Comparison of ENCODE assay signal across 8 mouse cellular contexts in the genomic region with DNA sequence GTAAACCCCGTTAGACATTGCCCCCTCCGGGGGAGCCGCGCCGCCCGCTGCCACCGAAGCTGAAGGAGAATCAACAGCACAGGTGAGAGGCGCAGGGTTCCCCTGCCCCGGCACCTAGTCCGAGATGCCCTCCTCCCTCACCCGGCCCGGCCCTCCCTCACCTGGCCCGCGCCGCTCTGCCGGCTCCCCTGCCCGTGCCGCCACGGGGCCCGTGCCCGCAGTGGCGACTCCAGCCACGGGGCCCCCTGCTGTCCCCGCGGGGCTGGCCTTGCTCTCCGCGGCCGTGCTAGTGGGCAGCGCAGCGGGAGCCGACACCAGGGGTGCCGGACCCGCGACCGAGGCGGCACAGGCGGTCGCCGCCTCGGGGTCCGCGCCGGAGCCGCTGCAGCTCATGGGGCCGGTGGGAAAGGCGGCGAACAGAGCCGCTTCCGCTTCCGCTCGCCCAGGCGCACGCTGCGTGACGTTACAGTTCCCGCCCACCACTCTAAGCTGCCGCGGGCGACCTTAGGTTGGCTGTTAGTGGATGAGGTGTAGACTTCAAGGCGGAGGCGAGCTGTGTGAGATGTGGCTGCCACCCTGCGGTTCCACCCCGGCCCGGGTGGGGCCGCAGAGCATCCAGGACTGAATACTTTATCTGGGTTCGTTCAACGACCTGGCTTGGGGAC. TPM values are rescaled to one million over a fixed set of nuclear protein-coding genes. Genes with fewer than 3 reads are reported as not detected.
DNase-seq lines count a peak whose midpoint lies in the region; ATAC-seq and TF ChIP-seq lines count a peak whose summit lies in the region.

A gene (minus strand): TSS at position 436 of the 665 bp plus-strand sequence.

- ATAC-seq in forebrain, postnatal 0 days = peak; percentile 99
- ATAC-seq in lung, embryonic 15.5 days (ENCODE audit: borderline replicate concordance, extremely low read depth, low FRiP score, low TSS enrichment) = peak; percentile 95

- intact Hi-C loops in heart, postnatal 36 days (cut with DNase I) = no loop called here

- peak within 1 kb of the TSS; percentile 88 for H3K4me3 ChIP-seq in forebrain, postnatal 0 days (ENCODE audit: low read depth, low read length)
- peak within 1 kb of the TSS; percentile 96 for H3K4me3 ChIP-seq in lung, embryonic 15.5 days
- peak within 1 kb of the TSS; percentile 93 for H3K4me3 ChIP-seq in olfactory bulb, adult 2 months (ENCODE audit: insufficient read depth, low read depth, low read length)

- peak within 1 kb of the TSS; percentile 93 for H3K4me2 ChIP-seq in forebrain, postnatal 0 days (ENCODE audit: low read depth)
- peak within 1 kb of the TSS; percentile 87 for H3K4me2 ChIP-seq in lung, embryonic 15.5 days

- no peaks in the 10 kb centered on the region for H3K27me3 ChIP-seq in forebrain, postnatal 0 days (ENCODE audit: insufficient read depth, low read length)
- no peaks in the 10 kb centered on the region for H3K27me3 ChIP-seq in lung, embryonic 15.5 days

- H3K9ac ChIP-seq in forebrain, postnatal 0 days = peak within 1 kb of the TSS; percentile 85
- H3K9ac ChIP-seq in lung, embryonic 15.5 days = peak within 1 kb of the TSS; percentile 87

- peak; percentile 64; the same call in 1 of the 2 replicates for TF ChIP-seq POLR2A in olfactory bulb, adult 2 months (IDR thresholded peaks at IDR 0.05; ENCODE audit: insufficient read depth, low read depth, low read length)

- 3% methylated on average over 67 of the region's 67 CpGs for WGBS in forebrain, postnatal 0 days
- under 1% methylated on average over 67 of the region's 67 CpGs for WGBS in lung, embryonic 15.5 days
- WGBS in olfactory bulb, adult 2 months = under 1% methylated on average over 67 of the region's 67 CpGs

- DNase-seq in MEL-GATA-1-ER (ENCODE audit: extremely low read depth, low read depth) = peak; percentile 88
- DNase-seq in cerebellum, adult 18-20 months = peak; percentile 86 to 88
- peak; percentile 91 for DNase-seq in forebrain, postnatal 0 days
- peak; percentile 83 to 86 for DNase-seq in heart, postnatal 36 days
- peak; percentile 78 to 79 for DNase-seq in layer of hippocampus, adult 8-10 months (ENCODE audit: low spot score in 2 of 2)
- peak; percentile 84 to 88 for DNase-seq in thymus, adult 18-20 months

- H3K9me3 ChIP-seq in forebrain, postnatal 0 days (ENCODE audit: low read length) = no peaks in the 10 kb centered on the region
- no peaks in the 10 kb centered on the region for H3K9me3 ChIP-seq in lung, embryonic 15.5 days

- no peaks in the 10 kb centered on the region for H3K4me1 ChIP-seq in forebrain, postnatal 0 days (ENCODE audit: insufficient read depth)
- peaks cover 20% of the 10 kb centered on the region for H3K4me1 ChIP-seq in lung, embryonic 15.5 days
- peaks cover 7% of the 10 kb centered on the region for H3K4me1 ChIP-seq in olfactory bulb, adult 2 months (ENCODE audit: control insufficient read depth, insufficient read depth, low read length)

- H3K27ac ChIP-seq in forebrain, postnatal 0 days (ENCODE audit: low read depth, low read length) = peak within 1 kb of the TSS; percentile 76
- peak within 1 kb of the TSS; percentile 81 for H3K27ac ChIP-seq in lung, embryonic 15.5 days
- peak within 1 kb of the TSS; percentile 71; the same call in 1 of the 2 replicates for H3K27ac ChIP-seq in olfactory bulb, adult 2 months (ENCODE audit: insufficient read depth, low read depth, low read length)

- TF ChIP-seq CTCF in forebrain, postnatal 0 days (IDR thresholded peaks at IDR 0.05; ENCODE audit: low read depth) = peak; percentile 53
- TF ChIP-seq CTCF in olfactory bulb, adult 2 months (IDR thresholded peaks at IDR 0.05; ENCODE audit: insufficient read depth, low read depth, low read length) = no peak

- peaks cover 43% of the 10 kb centered on the region for H3K36me3 ChIP-seq in forebrain, postnatal 0 days (ENCODE audit: insufficient read depth)
- peaks cover 47% of the 10 kb centered on the region for H3K36me3 ChIP-seq in lung, embryonic 15.5 days

RNA-seq across cellular contexts. Expression of the gene that starts here (rescaled TPM):
- 84.6 and 86.5 TPM in 2 replicates for total RNA-seq in forebrain, postnatal 0 days (2014; rRNA removed)
- polyA plus RNA-seq in forebrain, postnatal 0 days (2015; fragmentation: Nextera tagmentation; extraction: Ambion mirVana) = 99.9 and 108 TPM in 2 replicates
- 100 to 1,000 TPM in 1 of 2 experiments, 10 to 100 TPM in 1; 97.5 to 100 TPM for total RNA-seq in heart, postnatal 36 days (2021)
- total RNA-seq in layer of hippocampus, adult 8-10 months (2022) = 100 to 1,000 TPM; 102 to 123 (median 111) TPM
- 131 and 136 TPM in 2 replicates for polyA plus RNA-seq in lung, embryonic 15.5 days (2015; fragmentation: Nextera tagmentation; extraction: Ambion mirVana)
- polyA plus RNA-seq in olfactory bulb, adult 2 months (2012; ENCODE audit: insufficient read depth, insufficient read length, low replicate concordance, missing spikeins) = not detected in 2 replicates

Comparison
In these comparisons a context has a peak if more than half of its experiments do, and no peak if none do; other contexts are left out.
1. Peak in every context shown above with its lines: DNase-seq, ATAC-seq, H3K4me3 ChIP-seq and H3K27ac ChIP-seq.
2. RNA of the gene that starts here (polyA plus RNA-seq): 131 to 136 TPM in lung, embryonic 15.5 days and 99.9 to 108 TPM in forebrain, postnatal 0 days; not detected in olfactory bulb, adult 2 months; every median in the first group is over 100 times any median in the second.